Mouse (Mus musculus) lung, postnatal 0 days (tissue): ENCODE measurements around the gene Sbk3.

Source experiments
- CTCF ChIP-seq: IDR thresholded peaks from 2 replicates; pipeline ENCODE4 v1.5.1; 2016; ENCODE audit warnings: antibody characterized with exemption, mild to moderate bottlenecking
- EP300 ChIP-seq: IDR thresholded peaks from 2 replicates; pipeline ENCODE4 v1.6.1; 2016; ENCODE audit warnings: antibody characterized with exemption, mild to moderate bottlenecking, control low read depth

GRCm38 (mm10) chr7:4972321-4973047 lies 1.5 kb upstream of the Sbk3 start:
- TF ChIP-seq CTCF (no peak), EP300 (no peak)
